8 mouse cellular contexts compared by ENCODE assay signal in genomic region chr14:52327910-52328812, GRCm38 (mm10). TPM values are rescaled to one million over a fixed set of nuclear protein-coding genes. Genes with fewer than 3 reads are reported as not detected.
DNase-seq lines count a peak whose midpoint lies in the region; ATAC-seq lines count a peak whose summit lies in the region.

Gene Sall2, minus strand, starts transcription at chr14:52328762.

- WGBS in lung, embryonic 15.5 days = 2% methylated on average over 26 of the region's 26 CpGs
- under 1% methylated on average over 26 of the region's 26 CpGs for WGBS in forebrain, embryonic 10.5 days
- 1% methylated on average over 26 of the region's 26 CpGs for WGBS in midbrain, embryonic 16.5 days

- H3K4me2 ChIP-seq in lung, embryonic 15.5 days = peak within 1 kb of the TSS; percentile 71
- H3K4me2 ChIP-seq in midbrain, embryonic 16.5 days (ENCODE audit: low read length) = peak within 1 kb of the TSS; percentile 88

- no peaks in the 10 kb centered on the region for H3K9me3 ChIP-seq in lung, embryonic 15.5 days
- H3K9me3 ChIP-seq in forebrain, embryonic 10.5 days = no peaks in the 10 kb centered on the region
- H3K9me3 ChIP-seq in midbrain, embryonic 16.5 days (replicated peaks; ENCODE audit: control insufficient read depth, low read length, poor library complexity, severe bottlenecking) = no peaks in the 10 kb centered on the region

- H3K4me1 ChIP-seq in lung, embryonic 15.5 days = 0 out of 2 replicates have a peak, but pooled peaks cover 11% of the 10 kb centered on the region
- peaks cover 72% of the 10 kb centered on the region for H3K4me1 ChIP-seq in forebrain, embryonic 10.5 days
- H3K4me1 ChIP-seq in midbrain, embryonic 16.5 days (ENCODE audit: control insufficient read depth, insufficient read depth, low read length) = peaks cover 13% of the 10 kb centered on the region

- H3K27me3 ChIP-seq in lung, embryonic 15.5 days = peaks cover 58% of the 10 kb centered on the region
- peaks cover 4% of the 10 kb centered on the region for H3K27me3 ChIP-seq in forebrain, embryonic 10.5 days (ENCODE audit: poor library complexity, severe bottlenecking)
- no peaks in the 10 kb centered on the region for H3K27me3 ChIP-seq in midbrain, embryonic 16.5 days (ENCODE audit: control insufficient read depth, insufficient read depth, low read depth, low read length)

- peak within 1 kb of the TSS; percentile 20; the same call in 1 of the 2 replicates for H3K9ac ChIP-seq in lung, embryonic 15.5 days
- peak within 1 kb of the TSS; percentile 65 for H3K9ac ChIP-seq in midbrain, embryonic 16.5 days (ENCODE audit: low read depth, low read length)

- no peak within 1 kb of the TSS for H3K27ac ChIP-seq in lung, embryonic 15.5 days
- H3K27ac ChIP-seq in forebrain, embryonic 10.5 days = peak within 1 kb of the TSS; percentile 97
- H3K27ac ChIP-seq in midbrain, embryonic 16.5 days (ENCODE audit: low read length) = peak within 1 kb of the TSS; percentile 66

- no peak for DNase-seq in lung, postnatal 36 days
- peak; percentile 60 for DNase-seq in forebrain, embryonic 10.5 days (ENCODE audit: extremely low spot score, low spot score)
- DNase-seq in layer of hippocampus, postnatal 10 days (ENCODE audit: low spot score in 2 of 2) = peak in 1 of 2 experiments; percentile 35
- DNase-seq in cerebellum, adult 11-12 months = no peak
- no peak for DNase-seq in gastrocnemius, adult 18-20 months (ENCODE audit: low spot score)
- DNase-seq in kidney, adult 11 months = no peak

- no peak for ATAC-seq in lung, embryonic 15.5 days (ENCODE audit: borderline replicate concordance, extremely low read depth, low FRiP score, low TSS enrichment)
- ATAC-seq in midbrain, embryonic 16.5 days = peak; percentile 79

- no peaks in the 10 kb centered on the region for H3K36me3 ChIP-seq in lung, embryonic 15.5 days
- H3K36me3 ChIP-seq in forebrain, embryonic 10.5 days (replicated peaks) = peaks cover 12% of the 10 kb centered on the region
- H3K36me3 ChIP-seq in midbrain, embryonic 16.5 days (ENCODE audit: control insufficient read depth, insufficient read depth, low read length) = no peaks in the 10 kb centered on the region

- peak within 1 kb of the TSS; percentile 34 for H3K4me3 ChIP-seq in lung, embryonic 15.5 days
- peak within 1 kb of the TSS; percentile 79 for H3K4me3 ChIP-seq in forebrain, embryonic 10.5 days
- peak within 1 kb of the TSS; percentile 48 for H3K4me3 ChIP-seq in midbrain, embryonic 16.5 days (ENCODE audit: low read depth, low read length)

RNA-seq across cellular contexts. Expression of gene Sall2, which starts in this region (rescaled TPM):
- polyA plus RNA-seq in lung, embryonic 15.5 days (2015; fragmentation: Nextera tagmentation; extraction: Ambion mirVana) = 16.2 and 16.9 TPM in 2 replicates
- polyA plus RNA-seq in forebrain, embryonic 10.5 days (2016; fragmentation: Nextera tagmentation; extraction: Ambion mirVana) = 73.2 and 82.1 TPM in 2 replicates
- 10 to 100 TPM; 45.0 to 47.0 TPM for total RNA-seq in layer of hippocampus, postnatal 10 days (2021)
- 47.5 and 49.0 TPM in 2 replicates for polyA plus RNA-seq in midbrain, embryonic 16.5 days (2015; fragmentation: Nextera tagmentation; extraction: Ambion mirVana)
- under 1 TPM; 0.39 to 0.57 TPM for total RNA-seq in gastrocnemius, adult 18-20 months (2021)

Comparison
In these comparisons a context has a peak if more than half of its experiments do, and no peak if none do; other contexts are left out.
1. RNA of gene Sall2 (total RNA-seq): 45.0 to 47.0 TPM in layer of hippocampus, postnatal 10 days; 0.39 to 0.57 TPM in gastrocnemius, adult 18-20 months; every median in the first group is over 10 times any median in the second.
2. Peak in every context shown above with its lines, with median percentiles within 50 percentile points of each other: H3K4me3 ChIP-seq.